ENCODE assay signal across 26 mouse cellular contexts in genomic region chr6:70815471-70815870, GRCm38 (mm10). TPM values are rescaled to one million over a fixed set of nuclear protein-coding genes. Genes with fewer than 3 reads are reported as not detected.
DNase-seq lines count a peak whose midpoint lies in the region; ATAC-seq and TF ChIP-seq lines count a peak whose summit lies in the region.
"Had no signal": no experiment of that assay in that cellular context is flagged by ENCODE, and none has a peak within 500 bp of the region (broad histone marks: within the 10 kb centered on the region; RNA-seq: fewer than 3 reads in every experiment).

No protein-coding gene starts in this region.

- H3K27me3 ChIP-seq in thymus, adult 2 months (ENCODE audit: control insufficient read depth, insufficient read depth, low read length): no peaks in the 10 kb centered on the region
- H3K27me3 ChIP-seq: embryonic facial prominence, embryonic 13.5 days; forebrain, embryonic 12.5 days; forebrain, embryonic 15.5 days had no signal

- H3K4me3 ChIP-seq in thymus, adult 2 months (ENCODE audit: control insufficient read depth, insufficient read depth, low read length): no peak overlapping the region
- H3K4me3 ChIP-seq: embryonic facial prominence, embryonic 10.5 days; embryonic facial prominence, embryonic 13.5 days; erythroblast, embryonic 14.5 days; forebrain, embryonic 12.5 days; forebrain, embryonic 15.5 days had no signal

- peaks cover 35% of the 10 kb centered on the region for H3K4me1 ChIP-seq in thymus, adult 2 months (replicated peaks; ENCODE audit: control insufficient read depth, insufficient read depth, low read length)
- H3K4me1 ChIP-seq: embryonic facial prominence, embryonic 13.5 days; forebrain, embryonic 12.5 days; forebrain, embryonic 15.5 days had no signal

- 14% methylated on average over 8 of the region's 8 CpGs for WGBS in thymus, adult 2 months

- no peaks in the 10 kb centered on the region for H3K36me3 ChIP-seq in thymus, adult 2 months (ENCODE audit: control insufficient read depth, insufficient read depth, low read length)
- H3K36me3 ChIP-seq: embryonic facial prominence, embryonic 10.5 days; embryonic facial prominence, embryonic 13.5 days; forebrain, embryonic 12.5 days; forebrain, embryonic 15.5 days had no signal

- no peak for ATAC-seq in CD4-positive, CD25-positive, alpha-beta regulatory T cell, adult 4 months
- ATAC-seq: activated CD4-positive, CD25-positive, alpha-beta regulatory T cell, adult 4 months; forebrain, embryonic 15.5 days; hindbrain, postnatal 0 days had no signal

- DNase-seq in CD4-positive, CD25-positive, alpha-beta regulatory T cell, adult 2 months (ENCODE audit: low read depth, low spot score): peak; percentile 41
- DNase-seq in CD4-positive helper T cell, adult 2 months (ENCODE audit: low read depth, low spot score): peak; percentile 37
- DNase-seq in thymus, adult 2 months: no peak
- DNase-seq in thymus, postnatal 25 days: peak; percentile 55
- DNase-seq in lung, postnatal 10 days: no peak
- no peak for DNase-seq in adrenal gland, adult 8-10 months
- no peak for DNase-seq in right cerebral cortex, postnatal 25 days
- DNase-seq: adrenal gland, postnatal 10 days; cerebellum, adult 11-12 months; cerebellum, adult 8-10 months; cerebellum, postnatal 10 days; cerebellum, postnatal 36 days; embryo, embryonic 11 days; gastrocnemius, postnatal 25 days; heart, adult 18-20 months; heart, postnatal 14 days; heart, postnatal 4 days had no signal

- TF ChIP-seq CTCF in thymus, adult 2 months (IDR thresholded peaks at IDR 0.05; ENCODE audit: borderline replicate concordance, control insufficient read depth, extremely low read depth, insufficient read depth, low read length, poor library complexity): no peak

- no peak for TF ChIP-seq POLR2A in thymus, adult 2 months (IDR thresholded peaks at IDR 0.05; ENCODE audit: control insufficient read depth, extremely low read depth, insufficient read depth, low read length, poor library complexity)

- H3K27ac ChIP-seq in thymus, adult 2 months (ENCODE audit: control insufficient read depth, insufficient read depth, low read length): peak overlapping the region; percentile 88
- H3K27ac ChIP-seq: embryonic facial prominence, embryonic 10.5 days; embryonic facial prominence, embryonic 13.5 days; forebrain, embryonic 12.5 days; forebrain, embryonic 15.5 days; hindbrain, embryonic 14.5 days; hindbrain, postnatal 0 days had no signal

RNA-seq across cellular contexts. Expression of gene Rpia, which starts 23.4 kb away (rescaled TPM):
- polyA plus RNA-seq in CD4-positive, CD25-positive, alpha-beta regulatory T cell, adult 4 months (2017; shearing (Covaris generic)): 1 to 10 TPM; 6.1 to 8.2 TPM
- polyA plus RNA-seq in thymus, adult 2 months (2012; rRNA removed): 15.7 and 20.0 TPM in 2 replicates
- 10 to 100 TPM; 13.7 to 23.9 (median 20.8) TPM for total RNA-seq in adrenal gland, adult 8-10 months (2022)

RNA-seq across cellular contexts. Expression of gene Eif2ak3, which starts 28.8 kb away (rescaled TPM):
- 1 to 10 TPM; 2.2 to 3.6 TPM for polyA plus RNA-seq in CD4-positive, CD25-positive, alpha-beta regulatory T cell, adult 4 months (2017; shearing (Covaris generic))
- 25.9 and 33.0 TPM in 2 replicates for polyA plus RNA-seq in thymus, adult 2 months (2012; rRNA removed)
- total RNA-seq in adrenal gland, adult 8-10 months (2022): 10 to 100 TPM; 22.6 to 31.6 (median 27.9) TPM

Comparison
In these comparisons a context has a peak if more than half of its experiments do, and no peak if none do; other contexts are left out.
1. DNase-seq: peak in CD4-positive, CD25-positive, alpha-beta regulatory T cell, adult 2 months (single experiment), CD4-positive helper T cell, adult 2 months (single experiment) and thymus, postnatal 25 days (single experiment); none in thymus, adult 2 months (single experiment), lung, postnatal 10 days (single experiment), adrenal gland, adult 8-10 months (single experiment) and right cerebral cortex, postnatal 25 days (single experiment).